Mouse (Mus musculus): ENCODE measurements at regions not wholly inside any gene's neighbourhood (a gene's known extent, or its start where the extent isn't known, plus 50 kb on each side); places are given as distances from the start of the nearest gene placed in this dataset.
"Not testable (repeated sequence)": the region's sequence is repeated elsewhere in the genome, so short reads cannot be mapped to it uniquely, and the experiment has no call there.

DNA sequence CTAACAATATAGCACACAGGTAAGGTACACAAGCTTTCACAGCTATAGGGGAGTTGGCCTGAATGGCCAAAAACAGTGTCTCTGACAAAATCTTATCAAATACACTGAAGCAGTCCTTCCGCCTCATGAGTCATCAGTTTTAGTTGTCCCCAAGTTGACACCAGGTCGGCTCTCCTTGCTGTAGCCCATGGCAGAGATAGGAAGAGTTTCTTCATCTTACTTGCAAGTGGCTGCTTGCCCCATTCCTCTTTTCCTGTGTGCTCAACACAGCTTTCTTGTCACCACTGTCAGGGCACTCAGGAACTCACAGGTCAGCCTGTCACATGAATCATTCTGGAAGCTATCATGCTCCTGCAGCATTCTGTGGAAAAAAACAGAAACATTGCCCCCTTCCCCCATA is 77.1 kb downstream of the Olfr721-ps1 start:
- not testable (repeated sequence) for DNase-seq (ENCODE audit: low read depth in 1 of 2, low spot score in 2 of 2)

DNA sequence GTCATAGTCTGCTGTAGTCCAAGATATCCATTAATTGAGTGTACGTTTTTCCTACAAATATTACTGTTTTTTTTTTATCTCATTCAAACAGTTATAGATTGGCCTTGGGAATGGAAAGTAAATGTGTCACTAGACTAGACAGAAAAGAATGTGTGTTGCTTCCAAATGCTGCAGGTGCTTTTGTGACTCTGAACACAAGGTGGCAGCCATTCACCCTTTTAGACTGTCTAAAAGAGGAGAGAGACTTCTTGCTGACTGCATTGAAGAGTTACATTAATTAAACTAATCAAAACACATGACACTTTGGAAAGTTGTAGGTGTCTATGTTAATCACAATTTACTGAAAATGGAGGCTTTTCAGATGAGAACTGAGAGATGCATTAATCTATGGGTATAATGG is 80.7 kb downstream of the Olfr721-ps1 start:
- DNase-seq (ENCODE audit: low read depth in 1 of 2, low spot score in 2 of 2) = no peak

DNA sequence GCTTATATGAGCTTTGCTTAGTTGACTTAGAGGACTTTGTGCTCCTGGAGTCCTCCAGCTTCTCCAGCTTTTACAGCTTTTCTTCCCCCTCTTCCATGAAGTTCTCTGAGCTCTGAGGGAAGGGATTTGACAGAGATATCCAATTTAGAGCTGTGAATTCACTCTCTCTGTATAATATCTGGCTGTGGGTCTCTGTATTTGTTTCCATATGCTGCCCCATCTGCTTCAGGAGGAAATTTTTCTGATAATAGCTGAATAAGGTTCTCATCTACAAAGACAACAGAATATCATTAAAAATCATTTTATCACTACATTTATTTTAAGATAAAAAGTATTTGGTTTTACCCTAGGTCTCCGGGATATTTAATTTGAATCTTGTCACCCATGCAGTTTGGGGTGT is 85.3 kb downstream of the Olfr721-ps1 start:
- no peak for DNase-seq (ENCODE audit: low read depth in 1 of 2, low spot score in 2 of 2)

DNA sequence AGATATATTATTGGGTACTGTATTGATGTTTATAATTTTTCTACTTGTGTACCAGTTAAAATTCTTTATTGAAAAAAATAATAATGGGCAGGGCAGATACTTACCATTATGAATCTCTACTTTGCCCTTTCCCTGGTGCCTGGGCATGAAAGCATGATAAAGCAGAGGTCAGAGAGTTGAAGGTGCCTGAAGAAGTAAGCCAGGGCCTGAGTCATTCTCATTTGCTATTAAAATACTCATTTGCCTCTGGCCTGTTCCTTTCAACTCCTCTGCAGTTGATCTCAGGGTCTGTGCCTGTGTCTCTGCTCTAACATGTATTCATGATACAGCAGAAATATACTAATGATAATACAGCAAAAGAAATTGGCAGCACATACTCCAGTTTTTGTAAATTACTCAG is 89.4 kb downstream of the Olfr721-ps1 start:
- DNase-seq (ENCODE audit: low read depth in 1 of 2, low spot score in 2 of 2) = no peak

DNA sequence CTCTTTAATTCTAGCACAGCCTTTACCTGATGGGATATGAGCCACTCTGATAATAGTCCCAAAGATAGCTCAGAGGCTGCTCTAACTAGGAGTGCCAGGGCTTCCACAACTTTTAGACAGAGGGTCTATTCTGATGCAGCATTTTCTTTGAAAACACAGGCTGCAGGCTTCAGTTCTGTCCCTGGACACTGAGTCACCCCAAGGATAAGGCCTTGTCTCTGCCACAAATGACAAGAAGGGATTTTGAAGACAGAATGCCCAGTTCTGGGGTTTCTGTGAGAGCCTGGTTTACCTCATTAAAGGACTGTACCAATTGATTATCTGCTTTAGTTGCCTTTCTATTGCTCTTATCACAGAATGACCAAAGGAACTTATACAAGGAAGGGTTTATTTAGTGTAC is 90.9 kb downstream of the Olfr721-ps1 start:
- no peak for DNase-seq (ENCODE audit: low read depth in 1 of 2, low spot score in 2 of 2)

DNA sequence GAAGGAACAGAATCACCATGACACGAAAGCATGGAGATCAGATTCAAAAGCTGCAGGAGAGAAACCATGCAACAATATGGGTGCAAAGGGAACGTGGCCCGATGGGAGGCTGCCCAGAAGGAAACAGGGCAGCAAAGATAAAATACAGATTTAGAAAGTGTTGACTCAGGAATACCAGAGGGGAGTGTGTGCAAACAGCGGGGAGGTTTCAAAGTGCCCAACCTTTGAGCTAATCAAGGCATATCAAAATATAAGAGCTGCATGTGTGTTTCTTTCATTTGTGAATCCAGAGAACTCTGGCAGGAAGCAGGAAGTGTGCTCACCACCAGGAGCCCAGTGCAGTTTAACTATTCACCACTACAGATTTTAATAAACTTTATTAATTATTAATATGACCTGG is 110.8 kb downstream of the Olfr721-ps1 start:
- no peak for DNase-seq (ENCODE audit: low read depth in 1 of 2, low spot score in 2 of 2)

DNA sequence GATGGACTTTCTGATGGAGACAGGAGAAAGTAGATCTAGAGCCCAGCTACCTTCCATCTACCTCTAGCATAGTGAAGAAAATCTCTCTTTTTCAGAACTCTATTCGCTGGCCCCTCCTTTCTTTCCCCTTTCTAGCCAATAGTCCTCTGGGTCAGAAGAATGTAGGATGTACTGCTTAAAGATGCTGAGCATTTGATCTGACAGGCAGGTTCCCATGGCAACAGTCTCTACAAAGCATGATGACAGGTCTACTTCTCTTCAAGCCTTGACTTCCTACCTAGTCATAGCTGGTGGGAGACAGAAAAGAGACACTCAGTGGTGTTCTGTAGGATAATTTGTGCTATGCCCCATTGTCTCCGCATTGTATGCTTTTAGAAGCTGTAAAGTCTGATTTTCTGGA is 112.0 kb downstream of the Olfr721-ps1 start:
- no peak for DNase-seq (ENCODE audit: low read depth in 1 of 2, low spot score in 2 of 2)

DNA sequence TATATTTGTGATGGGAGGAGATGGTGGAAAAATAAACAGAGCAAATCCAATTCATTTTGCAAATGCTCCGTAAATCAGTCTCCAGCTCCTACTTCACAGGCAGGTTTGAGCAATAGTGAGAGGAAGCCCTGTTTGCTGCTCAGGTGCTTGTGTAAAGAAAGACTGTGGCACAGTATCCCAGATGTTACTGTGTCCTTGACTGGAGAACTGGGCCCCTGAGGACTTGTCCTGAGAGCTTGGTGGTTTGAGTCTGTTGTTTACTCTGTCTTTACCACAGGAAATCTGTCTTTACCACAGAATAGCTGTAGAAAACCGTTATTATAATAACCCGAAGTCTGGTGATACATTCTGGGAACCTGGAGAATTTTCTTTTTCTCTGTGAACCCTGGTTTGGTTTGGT is 112.4 kb downstream of the Olfr721-ps1 start:
- DNase-seq (ENCODE audit: low read depth in 1 of 2, low spot score in 2 of 2) = no peak

DNA sequence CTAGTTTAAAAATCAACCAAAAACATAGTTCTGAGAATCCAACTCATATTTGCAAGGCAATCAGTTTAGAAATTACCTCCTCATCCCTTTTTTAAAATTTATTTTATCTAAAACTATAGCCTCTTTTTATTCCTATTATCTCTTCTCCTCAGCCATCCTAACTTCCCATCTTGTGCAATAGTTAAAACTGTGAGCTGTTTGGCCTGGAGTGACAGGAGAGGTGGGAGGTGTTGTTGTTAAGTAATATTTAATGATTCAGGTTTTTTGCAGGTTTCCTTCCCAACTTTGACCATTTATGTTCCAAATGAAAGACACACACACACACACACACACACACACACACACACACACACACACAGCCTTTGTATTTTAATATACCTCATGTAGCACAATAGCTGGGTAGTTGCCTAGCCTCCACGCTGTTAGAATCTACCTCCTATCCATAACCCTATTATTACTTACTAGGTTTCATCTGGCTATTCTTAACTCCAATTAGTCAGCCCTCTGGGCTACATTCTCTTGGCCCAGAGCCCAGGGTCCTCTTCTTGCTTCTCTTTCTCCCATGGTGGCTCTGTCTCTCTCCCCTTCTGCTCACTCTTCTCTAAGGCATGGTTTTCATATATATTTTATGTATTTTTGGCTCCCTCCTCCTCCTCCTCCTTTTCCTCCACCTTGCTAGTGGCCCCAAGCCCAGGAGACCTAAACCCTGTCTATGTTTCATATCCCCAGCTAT is 113.5 kb downstream of the Olfr721-ps1 start:
- no peak for DNase-seq (ENCODE audit: low read depth in 1 of 2, low spot score in 2 of 2)

DNA sequence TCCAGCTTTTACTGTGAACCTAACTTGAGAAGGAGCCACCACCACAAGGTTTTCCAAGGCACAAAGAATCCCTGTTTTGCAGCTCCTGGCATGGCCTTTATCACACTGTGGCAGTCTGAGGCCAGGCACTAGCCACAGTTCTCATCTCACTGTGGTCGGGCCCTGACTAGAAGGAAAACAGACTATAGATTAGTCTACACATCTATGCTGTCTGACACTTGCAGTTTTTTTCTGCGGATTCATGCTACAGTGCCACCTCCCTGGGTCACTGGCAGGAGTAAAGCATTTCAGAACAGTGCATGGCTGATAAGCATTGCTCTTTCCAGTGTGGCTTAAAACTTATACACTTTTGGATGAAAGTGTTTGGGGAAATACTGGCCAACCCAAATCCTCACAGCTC is 114.3 kb downstream of the Olfr721-ps1 start:
- DNase-seq (ENCODE audit: low read depth in 1 of 2, low spot score in 2 of 2) = no peak

DNA sequence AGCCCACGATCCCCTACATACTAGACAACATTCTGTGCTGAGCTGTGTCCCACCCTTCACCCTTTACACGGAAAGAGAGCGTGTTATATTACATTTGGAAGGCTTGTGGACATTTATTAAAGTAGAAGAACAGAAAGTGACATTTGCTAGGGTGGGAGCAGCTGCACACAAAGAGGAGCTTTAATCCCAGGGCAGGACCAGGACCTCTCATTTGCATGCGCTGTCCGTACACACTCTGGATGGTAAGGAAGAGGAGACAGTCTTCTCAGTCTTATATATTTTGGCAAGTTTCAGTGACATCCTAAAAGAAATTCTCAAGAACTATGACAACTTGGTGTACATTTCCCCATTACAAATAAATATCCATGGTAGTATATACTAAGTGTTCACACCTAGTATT is 114.8 kb downstream of the Olfr721-ps1 start:
- no peak for DNase-seq (ENCODE audit: low read depth in 1 of 2, low spot score in 2 of 2)

DNA sequence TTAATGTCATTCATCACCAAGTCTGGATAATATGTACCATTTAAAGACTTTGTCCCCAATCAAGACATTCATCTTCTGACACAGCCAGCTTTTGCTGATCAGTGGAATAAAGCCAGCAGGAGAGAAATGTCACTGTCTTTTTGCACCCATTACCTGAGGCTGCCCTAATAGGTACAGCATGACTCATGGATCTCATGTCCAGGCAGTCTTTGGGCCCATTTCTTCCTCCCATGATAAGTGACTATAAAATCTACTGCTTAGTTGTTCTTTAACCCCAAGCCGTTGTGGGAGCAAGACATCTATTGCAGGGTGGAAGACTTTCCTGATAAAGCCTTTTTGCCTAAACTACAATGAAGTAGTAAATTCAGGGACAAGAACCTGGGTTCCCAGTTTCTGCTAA is 116.9 kb downstream of the Olfr721-ps1 start:
- no peak for DNase-seq (ENCODE audit: low read depth in 1 of 2, low spot score in 2 of 2)

DNA sequence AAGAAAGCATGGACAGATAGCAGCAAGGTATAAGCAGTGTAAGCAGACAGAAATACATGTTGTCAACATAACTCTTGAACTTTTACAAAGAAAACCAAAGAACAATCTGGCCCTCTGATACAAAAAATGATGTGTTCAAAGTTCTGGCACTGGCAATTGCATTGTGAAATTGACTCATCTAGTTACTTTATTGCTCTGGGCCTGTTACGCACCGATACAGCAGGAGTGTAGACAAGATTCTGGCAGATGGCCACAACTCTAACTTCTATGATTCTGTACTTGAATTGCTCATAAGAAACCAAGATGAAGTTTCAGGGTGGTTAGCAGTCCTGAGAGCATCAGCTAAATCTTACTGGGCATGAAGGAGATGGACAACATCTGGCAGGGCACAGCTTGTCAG is 117.7 kb downstream of the Olfr721-ps1 start:
- DNase-seq (ENCODE audit: low read depth in 1 of 2, low spot score in 2 of 2) = no peak

DNA sequence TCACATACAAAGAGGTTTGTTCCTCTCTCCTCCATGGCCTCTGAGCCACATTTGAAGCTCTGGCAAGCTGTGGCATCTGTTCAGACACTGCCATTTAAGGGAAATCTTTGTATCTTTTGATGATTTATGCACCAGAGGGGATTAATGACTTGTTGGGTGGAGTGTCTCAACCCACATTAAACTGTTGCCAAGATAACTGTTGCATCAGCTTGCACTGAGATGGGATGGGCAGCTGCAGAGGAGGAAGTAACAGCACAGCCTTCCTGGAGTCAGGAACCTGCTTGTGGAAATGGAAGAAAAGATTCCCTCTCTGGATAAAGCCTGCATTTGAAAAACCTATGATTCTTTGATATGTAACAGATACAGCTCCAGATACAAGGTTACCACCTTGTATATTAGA is 119.1 kb downstream of the Olfr721-ps1 start:
- no peak for DNase-seq (ENCODE audit: low read depth in 1 of 2, low spot score in 2 of 2)

DNA sequence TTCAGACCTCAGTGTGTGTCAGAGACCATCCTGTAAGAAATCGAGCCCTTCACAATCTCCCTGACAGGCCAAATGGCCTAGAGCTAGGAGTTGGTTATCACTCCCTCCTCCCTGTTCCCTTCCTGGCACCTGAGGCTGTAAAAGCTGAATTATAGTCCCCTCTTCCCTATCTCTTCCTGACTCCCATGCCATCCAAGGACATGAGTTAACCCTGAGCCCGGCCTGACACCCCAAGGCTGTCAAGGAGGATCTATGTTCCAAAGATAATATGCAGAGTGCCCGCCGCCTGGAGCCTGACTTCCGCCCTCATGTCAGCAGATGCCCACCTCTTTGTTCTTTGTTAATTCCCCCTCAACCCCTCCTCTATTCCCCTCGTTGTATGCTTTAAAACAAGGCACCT is 120.2 kb downstream of the Olfr721-ps1 start:
- not testable (repeated sequence) for DNase-seq (ENCODE audit: low read depth in 1 of 2, low spot score in 2 of 2)

DNA sequence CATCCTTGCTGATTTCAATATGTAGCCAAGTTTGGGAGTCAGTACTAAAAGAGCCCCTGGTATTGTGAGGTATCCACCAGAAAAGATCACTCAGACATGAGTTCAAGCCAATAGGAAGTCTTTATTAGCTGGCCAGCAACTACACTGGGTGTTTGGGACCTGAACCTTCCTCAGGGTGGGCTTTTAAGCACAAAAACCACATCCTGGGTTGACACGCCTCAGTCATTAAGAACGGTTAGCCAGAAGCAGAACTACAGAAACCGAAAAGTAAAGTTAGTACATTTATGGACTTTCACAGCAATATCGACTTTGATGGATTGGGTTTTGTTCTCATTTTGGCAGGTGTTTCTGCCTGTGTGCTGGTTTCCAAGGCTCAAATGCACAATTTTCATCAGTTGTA is 124.1 kb downstream of the Olfr721-ps1 start:
- no peak for DNase-seq (ENCODE audit: low read depth in 1 of 2, low spot score in 2 of 2)

DNA sequence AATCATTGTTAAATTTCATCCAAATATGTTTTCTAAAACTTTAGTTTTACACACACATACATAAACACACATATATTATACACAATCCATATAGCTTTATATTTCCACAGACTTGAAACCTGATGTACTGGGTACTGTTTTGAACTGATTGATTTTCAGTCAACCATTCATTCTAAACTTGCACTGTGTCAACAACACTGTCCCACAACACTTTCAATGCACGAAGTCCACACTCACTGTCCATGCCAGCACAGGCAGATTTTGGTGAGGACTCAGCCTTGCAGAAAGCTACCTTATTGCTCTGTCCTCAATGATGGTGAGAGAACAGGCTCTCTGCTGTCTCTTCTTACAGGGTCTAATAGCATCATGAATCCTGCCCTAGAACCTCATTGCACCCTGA is 127.3 kb downstream of the Olfr721-ps1 start:
- no peak for DNase-seq (ENCODE audit: low read depth in 1 of 2, low spot score in 2 of 2)

DNA sequence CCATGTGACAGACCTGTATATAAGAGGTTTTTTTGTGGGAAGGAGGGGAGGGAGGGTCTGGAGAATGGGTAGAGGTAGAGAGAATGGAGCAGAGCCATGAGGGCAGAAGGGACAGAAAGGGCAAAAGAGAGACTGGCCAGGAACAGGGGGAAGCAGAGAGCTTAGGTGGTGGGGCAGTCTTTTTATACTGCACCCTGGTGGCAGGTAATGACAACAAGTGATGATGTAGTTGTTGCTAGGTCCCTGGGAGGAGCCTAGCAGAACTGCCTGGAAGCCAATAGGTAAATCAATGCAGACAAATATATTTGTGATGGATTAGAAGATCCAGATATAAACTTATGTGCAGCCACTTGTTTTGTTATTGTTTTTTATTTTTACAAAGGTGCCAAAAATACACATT is 140.1 kb downstream of the Olfr721-ps1 start:
- no peak for DNase-seq (ENCODE audit: low read depth in 1 of 2, low spot score in 2 of 2)

DNA sequence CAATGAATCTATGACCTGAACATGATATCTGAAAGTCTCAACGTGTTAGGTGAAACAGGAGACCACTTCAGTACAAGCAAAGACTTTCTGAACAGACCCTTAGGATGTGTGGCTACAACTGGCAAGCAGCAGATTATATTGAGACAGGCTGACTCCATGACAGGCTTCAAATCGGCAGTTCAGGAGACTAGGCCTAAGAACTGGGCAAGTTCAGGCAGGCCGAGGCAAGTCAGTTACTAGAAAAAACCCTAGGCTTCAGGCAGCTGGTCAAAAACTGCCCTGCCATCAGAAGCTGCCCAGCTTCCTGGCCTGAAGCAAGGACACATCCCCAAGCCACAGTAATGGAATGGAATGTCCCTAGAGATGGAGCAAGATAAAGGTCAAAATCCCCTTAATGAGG is 140.6 kb downstream of the Olfr721-ps1 start:
- DNase-seq (ENCODE audit: low read depth in 1 of 2, low spot score in 2 of 2) = no peak

DNA sequence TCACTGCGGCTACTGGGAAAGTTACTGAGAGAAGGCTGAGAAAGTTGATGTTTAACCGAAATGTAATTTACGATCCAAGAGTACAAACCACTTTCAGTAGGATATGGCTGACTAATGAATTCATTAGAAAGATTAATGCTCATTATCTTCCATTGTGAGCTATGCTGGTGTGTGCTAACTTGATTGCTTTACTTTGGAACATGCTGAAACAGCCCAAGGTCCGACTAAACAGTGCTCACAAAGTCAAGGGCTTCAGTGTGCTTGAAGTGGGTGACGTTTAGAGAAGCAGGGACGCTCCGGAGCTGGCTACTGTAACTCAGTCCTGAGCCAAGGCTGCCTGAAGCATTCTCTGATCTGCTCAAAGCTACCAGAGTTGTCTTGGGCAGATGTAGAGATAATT is 143.1 kb downstream of the Olfr721-ps1 start:
- DNase-seq (ENCODE audit: low read depth in 1 of 2, low spot score in 2 of 2) = no peak

DNA sequence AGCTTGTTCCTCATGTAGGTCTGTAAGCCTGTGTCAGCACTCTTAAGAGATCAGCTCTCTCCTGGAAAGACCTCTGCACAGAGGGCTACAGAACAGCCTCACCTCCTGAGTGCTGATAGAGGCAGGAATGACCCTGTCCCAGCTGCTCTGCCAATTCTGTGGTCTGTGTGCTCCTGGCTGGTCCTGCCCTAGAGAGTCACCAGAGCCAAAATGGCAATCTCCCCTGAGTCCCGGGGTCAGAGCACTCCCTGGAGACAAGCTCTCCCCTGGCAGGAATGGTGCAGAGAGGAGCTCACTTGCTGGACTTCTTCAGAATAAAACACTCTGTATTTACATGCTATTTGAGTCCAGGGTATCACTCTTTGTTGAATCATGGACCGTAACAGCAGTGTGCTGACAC is 149.9 kb upstream of the Slc4a7 start:
- no peak for DNase-seq (ENCODE audit: low read depth in 1 of 2, low spot score in 2 of 2)

DNA sequence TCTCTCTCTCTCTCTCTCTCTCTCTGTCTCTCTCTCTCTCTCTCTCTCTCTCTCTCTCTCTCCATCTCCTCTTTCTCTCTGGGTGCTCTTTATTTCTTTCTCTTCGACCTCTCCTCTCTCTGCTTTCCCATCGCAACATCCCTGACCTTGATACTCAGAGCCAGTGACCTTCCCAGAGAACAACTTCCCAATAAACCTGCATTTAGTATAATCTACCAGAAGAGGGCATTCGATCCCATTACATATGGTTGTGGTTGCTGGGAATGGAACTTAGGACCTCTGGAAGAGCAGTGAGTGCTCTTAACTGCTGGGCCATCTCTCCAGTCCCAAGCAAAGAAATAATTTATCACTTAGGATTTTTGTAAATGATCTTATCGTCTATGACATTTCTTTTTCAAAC is 127.2 kb upstream of the Slc4a7 start:
- DNase-seq (ENCODE audit: low read depth in 1 of 2, low spot score in 2 of 2) = no peak

DNA sequence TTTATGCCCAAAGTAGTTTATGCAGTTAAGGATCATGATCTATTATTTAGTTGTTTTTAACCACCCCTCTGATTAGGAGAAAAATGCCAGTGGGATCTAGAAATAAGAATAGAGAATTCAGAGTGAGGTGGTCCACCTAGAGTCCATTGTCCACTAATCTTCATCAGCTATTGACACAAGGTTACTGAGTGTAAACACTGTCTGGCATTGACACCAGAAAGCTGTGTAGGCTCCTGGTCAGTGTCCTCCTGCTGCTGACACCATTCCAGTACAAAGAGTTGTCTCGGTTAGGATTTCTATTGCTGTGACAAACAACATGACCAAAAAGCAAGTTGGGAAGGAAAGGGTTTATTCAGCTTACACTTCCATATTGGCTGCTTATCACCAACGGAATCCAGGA is 110.1 kb upstream of the Slc4a7 start:
- no peak for DNase-seq (ENCODE audit: low read depth in 1 of 2, low spot score in 2 of 2)

DNA sequence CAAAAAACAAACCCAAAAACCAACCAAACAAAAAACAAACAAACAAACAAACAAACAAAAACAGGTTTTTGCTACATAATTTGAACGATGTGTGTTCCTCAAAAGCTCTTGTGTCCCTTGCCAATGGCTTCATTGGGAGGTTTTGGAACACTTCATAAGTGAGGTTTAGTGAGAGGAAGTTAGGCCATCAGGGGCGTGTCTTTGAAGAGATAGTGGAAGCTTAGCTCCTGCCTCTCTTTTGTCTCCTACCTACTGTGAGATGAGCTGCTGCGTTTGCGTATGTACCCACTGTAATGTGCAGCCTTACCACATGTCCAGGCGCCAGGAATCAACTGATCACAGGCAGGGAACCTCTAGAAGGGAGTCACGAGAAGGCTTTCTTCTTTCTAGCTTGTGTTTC is 107.3 kb upstream of the Slc4a7 start:
- no peak for DNase-seq (ENCODE audit: low read depth in 1 of 2, low spot score in 2 of 2)
